Mouse (Mus musculus): ENCODE results near the gene Rfng. TPM values are rescaled to one million over a fixed set of nuclear protein-coding genes. Genes with fewer than 3 reads are reported as not detected.

Rfng gene
- total and polyA plus RNA-seq, 3 experiments = 12.7 to 40.7 TPM; not detected in 1

DNA sequence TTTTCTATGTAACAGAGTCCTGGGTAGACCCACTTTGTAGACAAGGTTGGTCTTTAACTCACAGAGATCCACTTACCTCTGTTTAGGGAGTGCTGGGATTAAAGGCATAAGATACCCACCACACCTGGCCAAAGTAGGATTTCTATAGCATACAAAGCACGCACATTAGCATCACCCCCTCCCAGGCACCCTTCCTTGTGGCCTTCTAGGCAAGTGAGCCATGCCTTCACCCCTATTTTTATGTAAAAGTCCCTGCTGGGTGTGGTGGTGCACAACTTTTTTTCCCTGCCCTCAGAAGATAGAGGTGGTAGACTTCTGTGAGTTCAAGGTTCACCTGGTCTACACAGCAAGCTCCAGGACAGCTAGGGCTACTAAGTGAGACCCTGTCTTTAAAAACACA, 4.1 kb downstream of the Rfng start:
- DNase-seq (ENCODE audit: low read depth, low spot score) = no peak
- TF ChIP-seq ZNF384 (IDR thresholded peaks at IDR 0.05; ENCODE audit: low read depth, low read length) = no peak
- no peak for TF ChIP-seq CHD1 (IDR thresholded peaks at IDR 0.05; ENCODE audit: low read depth, low read length)
- no peak for TF ChIP-seq POLR2AphosphoS2 (IDR thresholded peaks at IDR 0.05; ENCODE audit: low read length)
- no peak for TF ChIP-seq RCOR1 (IDR thresholded peaks at IDR 0.05; ENCODE audit: low read depth, low read length)
- no peak for TF ChIP-seq ZC3H11A (IDR thresholded peaks at IDR 0.05; ENCODE audit: low read depth, low read length)
- TF ChIP-seq POLR2A (IDR thresholded peaks at IDR 0.05; ENCODE audit: control insufficient read depth in 1 of 2, insufficient read depth in 1 of 2, low read depth in 1 of 2, low read length in 2 of 2, poor library complexity in 1 of 2) = no peak
- TF ChIP-seq HCFC1 (IDR thresholded peaks at IDR 0.05; ENCODE audit: low read depth, low read length) = no peak
- no peak for TF ChIP-seq KAT2A (conservative IDR thresholded peaks at IDR 0.05; ENCODE audit: low read depth, low read length)
- TF ChIP-seq MAFK (IDR thresholded peaks at IDR 0.05; ENCODE audit: borderline replicate concordance, low read depth, low read length) = no peak
- no peak for TF ChIP-seq CHD2 (IDR thresholded peaks at IDR 0.05; ENCODE audit: low read length)
- no peak for TF ChIP-seq SMC3 (IDR thresholded peaks at IDR 0.05; ENCODE audit: low read depth, low read length)
- no peak for TF ChIP-seq ETS1 (IDR thresholded peaks at IDR 0.05; ENCODE audit: low read depth, low read length)
- no peak for TF ChIP-seq GABPA (IDR thresholded peaks at IDR 0.05; ENCODE audit: low read depth, low read length)
- no peaks in the 10 kb centered on the region for H3K27me3 ChIP-seq (ENCODE audit: control insufficient read depth in 1 of 2, insufficient read depth in 2 of 2, low read length in 2 of 2)
- H3K9me3 ChIP-seq (replicated peaks; ENCODE audit: insufficient read depth, low read length) = no peaks in the 10 kb centered on the region
- peaks cover 9% of the 10 kb centered on the region for H3K79me2 ChIP-seq (ENCODE audit: control insufficient read depth, insufficient read depth, low read length, poor library complexity)
- peaks cover 0 to 3% of the 10 kb centered on the region in 2 experiments; a peak in 1 of 4 replicates for H3K36me3 ChIP-seq (ENCODE audit: control insufficient read depth in 1 of 2, insufficient read depth in 2 of 2, low read length in 2 of 2)
- peaks cover 0 to 9% of the 10 kb centered on the region in 2 experiments; a peak in 1 of 4 replicates for H3K4me1 ChIP-seq (ENCODE audit: control insufficient read depth in 1 of 2, insufficient read depth in 2 of 2, low read length in 2 of 2)
- no peak overlapping the region for H3K4me3 ChIP-seq (ENCODE audit: control insufficient read depth in 1 of 2, insufficient read depth in 1 of 2, low read depth in 2 of 2, low read length in 2 of 2)
- H3K27ac ChIP-seq (ENCODE audit: control insufficient read depth, low read depth, low read length) = no peak overlapping the region
- H3K9ac ChIP-seq (ENCODE audit: control insufficient read depth, low read depth, low read length, poor library complexity, severe bottlenecking) = no peak overlapping the region

- DNase-seq (ENCODE audit: low read depth, low spot score) = no peak
- no peaks in the 10 kb centered on the region for H3K9me3 ChIP-seq (replicated peaks; ENCODE audit: insufficient read depth, low read length)
- H3K9ac ChIP-seq (ENCODE audit: control insufficient read depth, low read depth, low read length, poor library complexity, severe bottlenecking) = no peak overlapping the region
- peaks cover 0 to 5% of the 10 kb centered on the region in 2 experiments; a peak in 1 of 4 replicates for H3K4me1 ChIP-seq (ENCODE audit: control insufficient read depth in 1 of 2, insufficient read depth in 2 of 2, low read length in 2 of 2)
- no peaks in the 10 kb centered on the region for H3K27me3 ChIP-seq (ENCODE audit: control insufficient read depth in 1 of 2, insufficient read depth in 2 of 2, low read length in 2 of 2)
- H3K27ac ChIP-seq (ENCODE audit: control insufficient read depth, low read depth, low read length) = no peak overlapping the region
- H3K79me2 ChIP-seq (ENCODE audit: control insufficient read depth, insufficient read depth, low read length, poor library complexity) = no peaks in the 10 kb centered on the region
- no peak overlapping the region for H3K4me3 ChIP-seq (ENCODE audit: control insufficient read depth in 1 of 2, insufficient read depth in 1 of 2, low read depth in 2 of 2, low read length in 2 of 2)
- H3K36me3 ChIP-seq (ENCODE audit: control insufficient read depth in 1 of 2, insufficient read depth in 2 of 2, low read length in 2 of 2) = peaks cover 0 to 3% of the 10 kb centered on the region in 2 experiments; a peak in 1 of 4 replicates
- no peak for TF ChIP-seq KAT2A (conservative IDR thresholded peaks at IDR 0.05; ENCODE audit: low read depth, low read length)
These were observed 6.9 kb downstream of the Rfng start for GRCm38 (mm10) chr11:120777123-120777522.

GRCm38 (mm10) chr11:120775774-120776469, 8.1 kb downstream of the Rfng start:
- H3K27me3 ChIP-seq (ENCODE audit: control insufficient read depth in 1 of 2, insufficient read depth in 2 of 2, low read length in 2 of 2) = no peaks in the 10 kb centered on the region
- H3K4me3 ChIP-seq (ENCODE audit: control insufficient read depth in 1 of 2, insufficient read depth in 1 of 2, low read depth in 2 of 2, low read length in 2 of 2) = peak overlapping the region in 1 of 2 experiments; percentile 8; a peak in 1 of 4 replicates
- H3K79me2 ChIP-seq (ENCODE audit: control insufficient read depth, insufficient read depth, low read length, poor library complexity) = no peaks in the 10 kb centered on the region
- H3K36me3 ChIP-seq (ENCODE audit: control insufficient read depth in 1 of 2, insufficient read depth in 2 of 2, low read length in 2 of 2) = peaks cover 0 to 3% of the 10 kb centered on the region in 2 experiments; a peak in 1 of 4 replicates
- peak; percentile 97 for DNase-seq (ENCODE audit: low read depth, low spot score)
- H3K27ac ChIP-seq (ENCODE audit: control insufficient read depth, low read depth, low read length) = no peak overlapping the region
- peak overlapping the region; percentile 30 for H3K9ac ChIP-seq (ENCODE audit: control insufficient read depth, low read depth, low read length, poor library complexity, severe bottlenecking)
- H3K4me1 ChIP-seq (ENCODE audit: control insufficient read depth in 1 of 2, insufficient read depth in 2 of 2, low read length in 2 of 2) = peaks cover 0 to 5% of the 10 kb centered on the region in 2 experiments; a peak in 1 of 4 replicates
- no peaks in the 10 kb centered on the region for H3K9me3 ChIP-seq (replicated peaks; ENCODE audit: insufficient read depth, low read length)
- TF ChIP-seq ZC3H11A (IDR thresholded peaks at IDR 0.05; ENCODE audit: low read depth, low read length) (peak; percentile 98), MYB (IDR thresholded peaks at IDR 0.05; ENCODE audit: low read depth, low read length) (no peak), MAFK (IDR thresholded peaks at IDR 0.05; ENCODE audit: borderline replicate concordance, low read depth, low read length) (no peak), CTCF (IDR thresholded peaks at IDR 0.05 in 2 of 3, conservative IDR thresholded peaks at IDR 0.05 in 1 of 3; ENCODE audit: control insufficient read depth in 1 of 3, insufficient read depth in 1 of 3, low read depth in 2 of 3, low read length in 3 of 3, poor library complexity in 1 of 3, severe bottlenecking in 1 of 3) (peak in 2 of 3 experiments; percentile 99 to 100; a peak in 5 of 6 replicates), ELF1 (IDR thresholded peaks at IDR 0.05; ENCODE audit: low read depth, low read length) (peak; percentile 84), RCOR1 (IDR thresholded peaks at IDR 0.05; ENCODE audit: low read depth, low read length) (no peak), GATA1 (IDR thresholded peaks at IDR 0.05; ENCODE audit: low read depth, low read length) (no peak), GABPA (IDR thresholded peaks at IDR 0.05; ENCODE audit: low read depth, low read length) (no peak), POLR2AphosphoS5 (IDR thresholded peaks at IDR 0.05; ENCODE audit: borderline replicate concordance, low read depth, low read length) (no peak), CHD2 (IDR thresholded peaks at IDR 0.05; ENCODE audit: low read length) (no peak), TCF12 (IDR thresholded peaks at IDR 0.05; ENCODE audit: low read depth, low read length) (peak; percentile 17; the same call in 1 of the 2 replicates), RAD21 (IDR thresholded peaks at IDR 0.05; ENCODE audit: low read depth, low read length) (no peak; the same call in none of the 2 replicates), NRF1 (IDR thresholded peaks at IDR 0.05; ENCODE audit: insufficient read depth, low read depth, low read length, poor library complexity, severe bottlenecking) (0 out of 2 replicates have a peak, but pooled peaks have one; percentile 31), TAL1 (IDR thresholded peaks at IDR 0.05; ENCODE audit: low read length) (no peak), CHD1 (IDR thresholded peaks at IDR 0.05; ENCODE audit: low read depth, low read length) (no peak), MXI1 (IDR thresholded peaks at IDR 0.05; ENCODE audit: low read depth, low read length) (peak; percentile 90)
